Mouse (Mus musculus) liver, embryonic 14.5 days (tissue): Measurements from ENCODE around the gene Iqce.

Experiments
- CTCF ChIP-seq: IDR thresholded peaks from 2 replicates; pipeline ENCODE4 v1.5.1; 2016; ENCODE audit warnings: antibody characterized with exemption, low read depth, control low read depth
- EP300 ChIP-seq: IDR thresholded peaks from 2 replicates; pipeline ENCODE4 v1.6.1; 2016; ENCODE audit warnings: antibody characterized with exemption, low read depth

DNA sequence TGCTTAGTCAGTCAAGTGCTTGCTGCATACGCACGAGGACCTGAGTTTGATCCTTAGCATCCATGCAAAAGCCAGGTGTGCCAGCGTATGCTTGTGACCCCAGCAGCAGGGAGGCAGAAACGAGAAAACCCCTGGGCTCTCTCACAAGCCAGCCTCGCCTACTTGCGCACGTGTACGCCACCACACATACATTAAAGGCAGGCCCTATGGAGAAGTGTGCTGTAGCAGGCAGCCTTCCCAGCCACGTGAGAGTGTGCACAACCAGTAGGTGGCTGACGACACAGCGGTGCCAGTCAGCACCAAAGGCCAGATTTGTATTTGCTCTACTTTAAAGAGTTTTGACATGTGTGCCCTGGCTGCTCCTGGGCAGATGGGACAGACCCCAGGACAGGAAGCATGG is 26.5 kb downstream of the Iqce start:
- no peak for TF ChIP-seq CTCF
- TF ChIP-seq EP300: no peak
